Mouse (Mus musculus) gastrocnemius, adult 2 months (tissue): ENCODE data around the gene Lrrc9. TPM values are rescaled to one million over a fixed set of nuclear protein-coding genes. Genes with fewer than 3 reads are reported as not detected.

Experiments used
- DNase-seq: peaks from one replicate; pipeline ENCODE4 v3.0.0; 2022
- H3K27ac ChIP-seq: fragments of 200-600 bp; 2 replicates; pipeline ENCODE4 v1.8.1; 2022; ENCODE audit warnings: mild to moderate bottlenecking
- H3K4me3 ChIP-seq: fragments of 200-600 bp; 2 replicates; pipeline ENCODE4 v1.8.1; 2022; ENCODE audit warnings: mild to moderate bottlenecking, moderate library complexity
- CTCF ChIP-seq: fragments of 200-600 bp; IDR thresholded peaks from 2 replicates; pipeline ENCODE4 v1.8.1; 2022; ENCODE audit warnings: antibody characterized with exemption, mild to moderate bottlenecking, moderate library complexity
- intact Hi-C: fragments of 180-260 bp; cut with DNase I; formaldehyde crosslinking; loops from one replicate; pipeline ENCODE4 v1.15.1; 2025
- total RNA-seq, 2 experiments: library from RNA; stranded (reverse); gene quantifications; 2 replicates each; pipeline ENCODE4 v1.2.3; 2021

Gene Lrrc9
- total RNA-seq, 2 experiments from 2014 or later, result 0.10 TPM; not detected in 1

DNA sequence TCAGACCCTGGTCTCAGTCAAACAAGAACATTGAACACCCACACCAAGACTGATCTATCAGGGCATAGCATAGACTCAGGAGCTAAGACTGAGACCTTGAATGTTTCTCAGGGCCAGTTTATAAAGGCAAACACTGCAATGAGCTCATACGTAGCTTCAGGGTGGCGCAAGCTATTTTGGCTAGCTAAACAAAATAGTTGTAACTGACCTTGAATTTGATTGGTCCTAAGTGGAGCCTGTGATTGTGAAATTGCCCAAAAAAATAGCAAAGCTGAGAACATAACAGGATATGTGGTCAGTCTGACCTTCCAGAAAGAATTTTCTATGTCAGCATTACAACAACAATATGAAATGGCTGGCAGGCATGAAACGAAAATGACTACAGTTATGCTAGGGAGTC, 48.3 kb downstream of the Lrrc9 start:
- TF ChIP-seq CTCF, result no peak
- Histone ChIP-seq H3K4me3 (no peak overlapping the region), H3K27ac (peak overlapping the region; percentile 41; the same call in 1 of the 2 replicates)
- intact Hi-C loops, result no loop called here
- DNase-seq, result no peak

DNA sequence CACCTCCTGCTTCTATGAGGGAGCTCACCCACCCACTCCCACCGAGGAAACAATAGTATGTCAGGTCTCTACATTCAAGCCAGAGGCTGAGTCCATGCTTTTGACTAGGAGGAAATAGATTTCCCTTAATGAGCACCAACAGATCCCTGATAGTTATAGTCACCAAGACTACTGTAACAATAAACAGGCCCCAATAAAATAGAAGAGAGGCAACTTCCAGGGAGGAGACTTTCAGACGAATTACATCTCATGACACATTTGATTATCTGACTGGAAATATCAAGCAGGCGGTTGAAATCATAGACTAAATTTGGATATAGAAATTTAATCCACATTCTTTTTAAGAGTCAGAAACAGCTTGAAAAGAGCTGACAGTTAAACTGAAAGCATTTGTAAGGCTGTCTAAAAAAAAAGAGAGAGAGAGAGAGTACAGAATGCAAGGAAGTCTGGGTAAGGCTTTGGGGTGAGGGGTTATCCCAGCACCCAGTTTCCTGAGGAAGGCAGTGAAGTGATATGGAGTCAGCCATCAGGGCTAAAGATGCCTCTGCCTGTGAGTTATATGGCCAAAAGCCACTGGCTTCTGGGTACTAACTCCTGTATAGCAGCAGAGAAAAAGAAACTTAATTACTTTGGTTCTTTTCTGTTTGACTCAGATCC, 49.5 kb downstream of the Lrrc9 start:
- intact Hi-C loops, result no loop called here
- H3K27ac ChIP-seq, result no peak overlapping the region
- no peak for DNase-seq
- TF ChIP-seq CTCF, result no peak
- no peak overlapping the region for H3K4me3 ChIP-seq

DNA sequence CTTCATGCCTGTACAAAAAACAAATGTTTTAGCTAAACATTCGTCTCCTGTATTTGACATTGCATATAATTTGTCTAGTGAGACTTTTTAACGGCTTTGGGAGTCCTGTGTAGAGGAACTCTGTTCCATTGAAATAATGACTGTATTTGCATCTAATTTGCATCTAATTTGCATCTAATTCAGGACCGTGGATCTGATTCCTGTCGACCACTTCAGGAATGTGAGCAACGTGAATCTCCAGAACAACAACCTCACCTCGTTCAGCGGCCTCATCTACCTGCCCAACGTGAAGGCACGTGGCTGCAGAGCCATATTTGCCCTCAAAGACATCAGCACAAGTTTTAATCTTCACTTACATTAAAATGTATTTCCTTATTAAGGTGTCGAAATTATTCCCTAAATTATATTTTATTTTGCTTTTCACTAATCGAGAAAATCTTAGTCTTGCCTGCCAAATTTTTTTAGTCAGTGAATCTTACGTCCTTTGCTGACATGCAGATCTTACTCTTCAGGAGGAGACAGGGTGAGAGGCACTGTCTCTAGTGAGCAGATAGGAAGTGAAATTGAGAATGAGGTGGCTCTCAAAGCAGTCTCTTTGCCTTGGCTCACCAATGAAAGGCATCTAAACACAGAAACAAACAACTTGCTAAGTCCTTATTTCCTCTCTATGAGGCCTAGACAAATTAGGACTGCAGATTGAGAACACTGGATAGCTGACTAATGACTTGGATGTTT, 55.4 kb downstream of the Lrrc9 start:
- Histone ChIP-seq H3K4me3 (no peak overlapping the region), H3K27ac (no peak overlapping the region)
- no peak for DNase-seq
- TF ChIP-seq CTCF, result no peak
- intact Hi-C loops, result no loop called here

DNA sequence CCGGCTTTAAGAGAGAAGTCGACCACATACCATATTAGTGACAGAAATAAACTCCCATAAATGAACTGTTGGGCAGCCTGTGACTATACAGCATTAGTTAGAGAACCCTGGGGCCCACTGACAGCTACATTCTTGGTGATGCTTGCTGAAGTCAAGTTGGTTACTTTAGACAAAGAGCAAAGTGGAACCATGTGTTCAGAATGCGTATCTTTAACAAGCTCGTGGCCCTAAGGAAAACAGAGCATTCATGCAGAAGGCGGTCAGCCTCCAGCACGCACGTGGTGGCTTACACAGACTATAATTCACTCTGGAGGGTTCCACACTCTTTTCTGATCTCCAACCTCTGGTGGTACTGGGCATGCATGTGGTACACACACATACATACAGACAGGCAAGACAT, 67.9 kb downstream of the Lrrc9 start:
- TF ChIP-seq CTCF, result no peak
- DNase-seq, result no peak
- H3K4me3 ChIP-seq, result no peak overlapping the region
- intact Hi-C loops, result loop anchor here (10.0 kb wide), 1 partner anchor 465 kb away; no protein-coding TSS in a partner anchor
- H3K27ac ChIP-seq, result no peak overlapping the region

DNA sequence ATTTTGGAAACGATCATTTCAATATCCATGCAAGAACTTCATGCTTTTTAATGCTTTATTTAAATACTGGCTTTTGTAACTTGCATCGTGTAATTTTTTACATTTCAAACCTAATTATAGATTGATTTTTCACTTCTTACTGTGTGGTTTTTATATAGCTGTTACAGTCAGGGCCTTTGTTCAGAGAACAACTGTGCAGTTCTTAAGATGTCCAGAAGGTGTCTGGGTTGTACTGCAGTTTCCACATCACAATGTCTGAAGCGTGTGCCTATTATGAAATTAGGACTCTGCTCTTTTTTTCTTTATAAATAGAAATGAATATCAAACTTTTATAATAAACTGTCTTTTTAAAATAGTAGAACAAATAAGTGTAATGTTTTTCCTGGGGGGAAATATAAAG, 73.8 kb downstream of the Lrrc9 start:
- TF ChIP-seq CTCF, result peak; percentile 62
- Histone ChIP-seq H3K4me3 (no peak overlapping the region), H3K27ac (no peak overlapping the region)
- DNase-seq, result no peak
- intact Hi-C loops, result loop anchor here (5.0 to 10.0 kb wide), 3 partner anchors 53 to 459 kb away; no protein-coding TSS in a partner anchor

DNA sequence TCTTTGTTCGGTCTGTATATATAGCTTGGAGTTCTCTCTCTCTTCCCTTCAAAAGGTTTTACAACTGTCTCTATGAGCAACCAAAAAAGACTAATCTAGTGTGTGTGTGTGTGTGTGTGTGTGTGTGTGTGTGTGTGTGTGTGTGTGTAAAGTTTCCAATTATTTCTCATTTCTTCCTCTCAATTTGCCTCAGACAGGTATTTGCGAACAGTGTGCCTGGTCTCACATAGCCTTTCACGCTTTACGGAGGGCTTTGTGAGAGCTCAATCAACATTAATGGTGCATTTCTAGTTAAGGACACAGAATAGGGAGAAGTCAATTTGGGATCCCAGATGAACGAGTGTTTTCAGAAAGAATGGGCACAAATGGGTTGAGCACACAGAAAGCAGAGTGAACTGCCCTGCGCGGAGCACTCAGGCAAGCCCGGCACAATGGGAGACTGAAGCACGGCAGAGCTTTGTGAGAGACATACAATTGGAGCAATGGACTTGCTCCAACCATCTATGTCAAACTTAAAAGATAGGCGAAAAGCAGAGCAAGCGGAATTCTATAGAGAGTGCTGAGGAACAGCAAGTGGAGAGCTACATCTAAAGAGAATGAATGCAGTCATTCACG, 76.6 kb downstream of the Lrrc9 start:
- TF ChIP-seq CTCF, result no peak
- intact Hi-C loops, result loop anchor here (5.0 to 10.0 kb wide), 3 partner anchors 56 to 457 kb away; no protein-coding TSS in a partner anchor
- H3K27ac ChIP-seq, result no peak overlapping the region
- no peak for DNase-seq
- no peak overlapping the region for H3K4me3 ChIP-seq

DNA sequence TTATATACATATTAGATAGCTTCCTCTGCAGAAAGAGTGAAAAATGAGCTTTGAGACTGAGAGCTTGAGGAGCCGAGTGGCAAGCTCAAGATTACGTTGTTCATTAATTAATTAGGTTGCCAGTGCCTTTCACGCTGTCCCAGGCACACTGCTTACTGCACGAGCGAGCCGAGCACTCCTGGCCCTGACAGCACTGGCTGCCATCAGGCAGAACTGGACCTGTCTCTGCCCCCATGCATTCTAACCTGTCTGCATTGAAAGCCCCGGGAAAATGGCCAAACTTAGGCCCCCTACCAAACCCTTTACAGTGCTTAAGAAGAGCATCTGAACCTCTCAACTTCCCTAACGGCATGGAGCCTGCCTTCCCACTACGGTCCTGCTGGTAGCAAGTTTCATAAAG, 77.7 kb downstream of the Lrrc9 start:
- intact Hi-C loops, result loop anchor here (5.0 to 10.0 kb wide), 3 partner anchors 57 to 455 kb away; no protein-coding TSS in a partner anchor
- Histone ChIP-seq H3K27ac (no peak overlapping the region), H3K4me3 (no peak overlapping the region)
- no peak for DNase-seq
- no peak for TF ChIP-seq CTCF

DNA sequence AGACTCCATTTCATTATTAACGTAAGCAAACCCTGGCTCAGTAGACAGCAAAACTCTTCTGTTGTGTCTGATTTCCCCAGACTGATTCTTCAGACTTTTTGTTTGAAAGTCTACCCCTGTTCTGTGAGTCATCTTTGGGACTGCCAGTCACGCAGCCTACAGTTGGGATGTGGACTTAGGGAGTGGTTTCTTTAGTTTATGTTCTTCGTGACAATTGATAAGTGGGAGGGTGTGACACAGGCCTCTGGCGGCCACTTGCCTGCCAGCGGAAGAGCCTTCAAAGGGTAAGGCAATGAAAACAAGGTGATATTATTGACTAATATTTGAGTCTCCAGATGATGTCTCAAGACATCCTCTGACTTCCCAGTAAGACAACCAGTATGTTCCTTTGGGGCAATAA, 78.2 kb downstream of the Lrrc9 start:
- Histone ChIP-seq H3K4me3 (no peak overlapping the region), H3K27ac (no peak overlapping the region)
- DNase-seq, result no peak
- intact Hi-C loops, result loop anchor here (5.0 to 10.0 kb wide), 3 partner anchors 58 to 455 kb away; no protein-coding TSS in a partner anchor
- TF ChIP-seq CTCF, result no peak

DNA sequence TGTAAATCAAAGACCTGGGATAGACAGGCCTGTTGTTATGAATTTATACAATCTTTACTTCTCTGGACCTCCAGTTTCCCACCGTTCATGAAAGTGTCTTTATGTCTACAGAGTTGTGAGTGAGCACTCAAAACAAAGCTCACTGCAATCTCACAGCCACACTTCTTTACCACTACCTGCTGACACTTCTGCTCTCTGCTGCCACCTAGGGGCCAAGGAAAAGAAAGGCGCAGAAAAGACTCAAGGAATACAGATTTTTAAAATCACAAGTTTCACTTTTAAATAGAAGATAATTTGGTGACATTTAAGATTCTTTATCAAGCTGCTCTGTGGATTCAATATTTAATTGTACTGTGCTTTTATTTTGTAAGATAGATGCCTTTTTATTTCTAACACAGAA, 79.0 kb downstream of the Lrrc9 start:
- peak; percentile 67 for DNase-seq
- intact Hi-C loops, result no loop called here
- peak; percentile 87 for TF ChIP-seq CTCF
- Histone ChIP-seq H3K27ac (no peak overlapping the region), H3K4me3 (no peak overlapping the region)

DNA sequence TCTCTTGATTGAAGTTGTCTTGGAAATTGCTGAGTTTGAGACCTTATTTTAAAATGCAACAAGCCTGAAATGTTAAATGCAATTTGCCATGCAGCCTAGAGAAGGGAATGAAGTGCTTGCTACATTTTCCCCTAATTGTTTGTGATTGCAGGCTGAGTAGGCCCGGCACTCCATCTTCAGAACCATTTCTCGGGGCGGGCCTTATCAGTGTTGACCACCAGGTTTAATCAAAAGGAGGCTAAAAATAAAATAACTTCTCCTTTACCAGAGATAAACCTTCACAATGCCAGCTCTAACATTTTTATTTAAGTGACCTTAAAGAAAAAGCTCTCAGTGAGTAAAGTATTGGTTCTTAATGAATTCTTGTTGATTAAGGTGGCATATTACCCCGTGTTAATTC, 83.9 kb downstream of the Lrrc9 start:
- intact Hi-C loops, result no loop called here
- no peak for TF ChIP-seq CTCF
- H3K27ac ChIP-seq, result no peak overlapping the region
- DNase-seq, result no peak
- no peak overlapping the region for H3K4me3 ChIP-seq

DNA sequence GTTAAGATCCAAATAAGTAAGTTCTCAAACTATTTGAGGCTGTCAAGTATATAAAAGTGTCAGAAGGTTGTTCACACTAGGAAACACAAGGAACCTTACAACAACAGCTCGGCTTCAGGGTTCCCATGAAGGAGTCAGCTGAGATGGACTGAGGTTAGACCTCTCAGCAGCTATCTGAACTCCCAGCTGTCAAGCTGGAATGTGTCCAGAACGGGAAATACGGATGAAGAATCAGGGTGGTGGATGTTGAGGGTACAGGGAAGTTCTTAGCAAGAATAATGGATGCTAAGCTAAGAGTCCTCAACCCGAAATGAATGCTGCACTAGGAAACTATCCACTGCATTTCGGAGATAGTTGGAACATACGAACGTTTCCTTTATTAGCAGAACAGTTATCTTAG, 90.6 kb downstream of the Lrrc9 start:
- intact Hi-C loops, result loop anchor here (5.0 kb wide), 1 partner anchor 140 kb away; no protein-coding TSS in a partner anchor
- Histone ChIP-seq H3K4me3 (no peak overlapping the region), H3K27ac (no peak overlapping the region)
- no peak for DNase-seq
- no peak for TF ChIP-seq CTCF

DNA sequence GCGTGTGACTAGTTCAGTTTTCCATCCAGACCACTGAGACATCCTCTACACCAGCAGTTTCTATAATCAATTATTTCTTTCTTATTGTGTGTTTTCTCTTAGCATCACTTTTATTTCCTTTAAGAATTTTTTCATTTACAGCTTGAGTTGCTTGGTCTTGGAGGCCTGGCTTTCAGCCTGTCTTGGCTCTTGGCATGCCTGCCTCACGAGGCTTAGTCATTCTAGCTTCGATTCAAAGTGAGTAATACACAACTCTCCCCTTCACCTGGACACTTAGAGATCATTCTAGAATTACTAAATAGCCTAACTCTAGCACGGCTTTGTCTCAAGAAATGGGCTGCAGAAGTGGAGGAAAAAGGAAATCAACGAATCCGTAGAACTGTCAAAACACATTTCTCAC, 92.3 kb downstream of the Lrrc9 start:
- Histone ChIP-seq H3K27ac (no peak overlapping the region), H3K4me3 (no peak overlapping the region)
- DNase-seq, result no peak
- intact Hi-C loops, result loop anchor here (5.0 kb wide), 1 partner anchor 138 kb away; no protein-coding TSS in a partner anchor
- TF ChIP-seq CTCF, result no peak

DNA sequence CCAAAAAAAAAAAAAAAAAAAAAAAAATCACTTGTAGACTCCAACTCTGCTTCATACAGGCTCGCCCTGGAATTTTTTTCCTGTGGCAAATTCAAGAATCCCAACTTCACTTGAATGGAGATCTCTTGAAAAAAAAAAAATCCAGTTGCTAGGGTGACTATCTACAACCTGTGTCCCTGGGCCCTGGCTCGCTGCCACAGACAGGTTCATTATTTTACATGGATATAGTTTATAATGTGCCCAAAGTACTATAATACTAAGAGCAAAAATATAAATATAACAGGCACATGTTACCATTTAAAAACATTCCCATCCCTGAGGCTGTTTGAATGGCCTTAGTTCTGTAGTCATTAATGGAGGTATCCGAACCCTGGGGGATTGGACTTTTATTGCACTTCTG, 93.9 kb downstream of the Lrrc9 start:
- intact Hi-C loops, result loop anchor here (5.0 kb wide), 2 partner anchors 127 to 227 kb away; partner anchors contain the start of gene Dhrs7
- TF ChIP-seq CTCF, result no peak
- H3K4me3 ChIP-seq, result peak overlapping the region; percentile 87
- H3K27ac ChIP-seq, result peak overlapping the region; percentile 88
- DNase-seq, result peak; percentile 24
